Mouse (Mus musculus) retina, embryonic 14.5 days (tissue): ENCODE data around the gene Frmd4a.
"Not testable (repeated sequence)": the region's sequence is repeated elsewhere in the genome, so short reads cannot be mapped to it uniquely, and the experiment has no call there.

Experiments used
- DNase-seq: peaks from one replicate; pipeline ENCODE4 v3.0.0-alpha.2; 2015; ENCODE audit warnings: low spot score

Gene Frmd4a

GRCm38 (mm10) chr2:4222497-4222828, 204.9 kb downstream of the Frmd4a start:
- no peak for DNase-seq

GRCm38 (mm10) chr2:4223316-4223715, 205.8 kb downstream of the Frmd4a start:
- no peak for DNase-seq

GRCm38 (mm10) chr2:4226941-4227558, 209.5 kb downstream of the Frmd4a start:
- DNase-seq, result no peak

GRCm38 (mm10) chr2:4227563-4227962, 210.0 kb downstream of the Frmd4a start:
- DNase-seq, result no peak

- DNase-seq, result peak; percentile 35
These were observed 211.0 kb downstream of the Frmd4a start for GRCm38 (mm10) chr2:4228510-4228909.

GRCm38 (mm10) chr2:4232335-4232734, 214.8 kb downstream of the Frmd4a start:
- DNase-seq, result no peak

GRCm38 (mm10) chr2:4232761-4233322, 215.3 kb downstream of the Frmd4a start:
- DNase-seq, result peak; percentile 39

- DNase-seq, result no peak
These were observed 220.2 kb downstream of the Frmd4a start for GRCm38 (mm10) chr2:4237686-4238085.

- no peak for DNase-seq
These were observed 232.2 kb downstream of the Frmd4a start for GRCm38 (mm10) chr2:4249723-4250122.

GRCm38 (mm10) chr2:4252541-4253291, 235.2 kb downstream of the Frmd4a start:
- DNase-seq, result no peak

- peak; percentile 78 for DNase-seq
These were observed 235.8 kb downstream of the Frmd4a start for GRCm38 (mm10) chr2:4253348-4253747.

GRCm38 (mm10) chr2:4254083-4254482, 236.6 kb downstream of the Frmd4a start:
- no peak for DNase-seq

GRCm38 (mm10) chr2:4256242-4256641, 238.7 kb downstream of the Frmd4a start:
- DNase-seq, result no peak

- no peak for DNase-seq
These were observed 240.1 kb downstream of the Frmd4a start for GRCm38 (mm10) chr2:4257604-4258003.

- not testable (repeated sequence) for DNase-seq
These were observed 241.3 kb downstream of the Frmd4a start for GRCm38 (mm10) chr2:4258803-4259202.

- peak; percentile 84 for DNase-seq
These were observed 243.0 kb downstream of the Frmd4a start for GRCm38 (mm10) chr2:4260324-4261058.

GRCm38 (mm10) chr2:4262667-4263066, 245.2 kb downstream of the Frmd4a start:
- DNase-seq, result no peak

- no peak for DNase-seq
These were observed 249.9 kb downstream of the Frmd4a start for GRCm38 (mm10) chr2:4267377-4267776.

- no peak for DNase-seq
These were observed 265.3 kb downstream of the Frmd4a start for GRCm38 (mm10) chr2:4282777-4283176.

- DNase-seq, result no peak
These were observed 268.3 kb downstream of the Frmd4a start for GRCm38 (mm10) chr2:4285693-4286291.

- DNase-seq, result no peak
These were observed 268.9 kb downstream of the Frmd4a start for GRCm38 (mm10) chr2:4286390-4286901.

- no peak for DNase-seq
These were observed 273.0 kb downstream of the Frmd4a start for GRCm38 (mm10) chr2:4290475-4290874.
